In genomic region chr11:68888653-68889052, GRCm38 (mm10) we compare ENCODE assay signal across 26 mouse cellular contexts. TPM values are rescaled to one million over a fixed set of nuclear protein-coding genes. Genes with fewer than 3 reads are reported as not detected.
"Had no signal": no experiment of that assay in that cellular context is flagged by ENCODE, and none has a peak within 500 bp of the region (broad histone marks: within the 10 kb centered on the region; RNA-seq: fewer than 3 reads in every experiment).

No protein-coding gene starts in this region.

- DNase-seq: lung, adult 18-20 months; lung, embryonic 14.5 days; lung, postnatal 10 days; lung, postnatal 4 days; midbrain, embryonic 14.5 days; right cerebral cortex, adult 18-20 months; right cerebral cortex, postnatal 25 days; right cerebral cortex, postnatal 4 days; spleen, adult 18-20 months; thymus, adult 18-20 months; thymus, postnatal 14 days; thymus, postnatal 36 days had no signal

- H3K9me3 ChIP-seq: midbrain, embryonic 10.5 days; neural tube, embryonic 12.5 days had no signal

- H3K27me3 ChIP-seq: neural tube, embryonic 12.5 days had no signal

- H3K4me2 ChIP-seq: lung, embryonic 14.5 days; neural tube, embryonic 12.5 days had no signal

- H3K4me1 ChIP-seq: midbrain, embryonic 10.5 days; neural tube, embryonic 12.5 days had no signal

- H3K27ac ChIP-seq: liver, embryonic 14.5 days; midbrain, embryonic 10.5 days; neural tube, embryonic 12.5 days had no signal

- H3K4me3 ChIP-seq: midbrain, embryonic 10.5 days; myocyte; neural tube, embryonic 12.5 days had no signal

- H3K36me3 ChIP-seq: midbrain, embryonic 10.5 days; neural tube, embryonic 12.5 days had no signal

- H3K9ac ChIP-seq: liver, embryonic 14.5 days; lung, embryonic 14.5 days; neural tube, embryonic 12.5 days had no signal

- ATAC-seq: midbrain, embryonic 16.5 days had no signal

RNA-seq across cellular contexts. Expression of gene Rnf222, which starts 0.3 kb away (rescaled TPM):
- total RNA-seq: megakaryocyte, adult 5-6 weeks; megakaryocyte-erythroid progenitor cell, adult 5-6 weeks; neutrophil, adult 5-6 weeks had no signal
- polyA plus RNA-seq: midbrain, embryonic 14.5 days; midbrain, embryonic 16.5 days; myocyte; neural tube, embryonic 14.5 days; small intestine, adult 2 months; stomach, embryonic 14.5 days had no signal

RNA-seq across cellular contexts. Expression of gene Odf4, which starts 38.2 kb away (rescaled TPM):
- total RNA-seq: megakaryocyte, adult 5-6 weeks; megakaryocyte-erythroid progenitor cell, adult 5-6 weeks; neutrophil, adult 5-6 weeks had no signal
- polyA plus RNA-seq: liver, embryonic 14.5 days; liver, embryonic 16.5 days; lung, embryonic 14.5 days; lung, embryonic 16.5 days; midbrain, embryonic 10.5 days; myocyte; neural tube, embryonic 12.5 days; small intestine, adult 2 months; thymus, postnatal 0 days had no signal
